Mouse (Mus musculus) thymus, postnatal 36 days (tissue): ENCODE measurements at regions not wholly inside any gene's neighbourhood (a gene's known extent, or its start where the extent isn't known, plus 50 kb on each side); places are given as distances from the start of the nearest gene placed in this dataset.
A peak's percentile ranks its signal among the peaks of the same experiment; 100 is the strongest.

Source experiments
- DNase-seq, 2 experiments: peaks; one replicate each; pipeline ENCODE4 v3.0.0; 2022; ENCODE audit warnings: mixed read lengths in 2 of 2

DNA sequence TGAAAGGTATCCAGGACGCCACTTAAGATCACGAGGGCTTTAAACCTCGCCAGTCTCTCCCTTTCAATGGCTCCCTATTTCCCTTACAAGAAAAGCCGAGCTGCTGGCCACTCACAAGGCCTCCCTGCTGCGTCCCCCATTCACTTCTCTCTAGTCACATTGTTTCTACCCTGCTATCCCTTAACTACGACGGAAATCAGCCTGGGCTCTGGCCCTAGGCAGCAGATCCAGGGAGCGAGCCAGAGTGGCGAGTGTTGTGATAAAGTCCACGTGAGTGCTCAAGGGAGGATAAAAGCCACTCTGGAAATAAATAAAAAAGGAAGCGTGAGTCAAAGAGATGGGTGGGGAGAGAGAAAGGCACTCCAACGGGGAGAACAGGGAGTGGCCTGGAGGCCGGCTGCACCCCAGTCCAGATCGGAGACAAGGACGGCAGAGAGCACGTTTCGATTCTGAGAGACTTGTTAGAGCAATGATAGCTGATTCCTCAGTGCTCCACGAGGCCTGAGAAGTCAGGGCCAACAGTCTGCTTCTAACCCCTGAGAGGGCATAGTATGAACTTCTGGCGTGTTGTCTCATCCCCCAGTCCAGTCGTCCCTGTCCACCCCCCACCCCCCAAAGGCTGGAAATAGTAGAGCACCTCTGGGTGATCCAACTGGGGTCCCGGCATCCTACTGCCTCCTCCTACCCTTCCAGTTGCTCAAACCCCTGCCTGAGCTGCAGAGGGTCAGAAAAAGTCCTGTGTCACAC is 84.8 kb upstream of the Calm2 start:
- no peak for DNase-seq

DNA sequence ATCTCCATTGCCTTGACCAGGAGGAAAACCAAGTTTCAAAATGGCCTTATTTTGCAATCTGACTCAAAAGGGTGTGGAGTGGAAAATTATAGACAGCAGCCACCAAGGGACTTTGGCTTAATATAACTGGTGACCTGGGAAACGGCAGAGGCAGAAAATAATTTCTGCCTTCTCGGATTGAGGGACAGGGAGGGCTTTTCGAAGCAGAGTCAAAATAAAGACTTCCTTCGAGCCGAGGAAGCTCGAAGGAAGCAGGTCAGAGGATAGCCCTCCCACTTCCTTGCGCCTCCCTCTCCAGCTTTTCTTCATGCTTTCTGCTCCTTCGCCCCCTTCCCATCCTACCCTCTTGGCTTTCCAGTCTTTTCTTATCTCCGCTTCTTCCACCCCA is 85.4 kb upstream of the Calm2 start:
- no peak for DNase-seq

DNA sequence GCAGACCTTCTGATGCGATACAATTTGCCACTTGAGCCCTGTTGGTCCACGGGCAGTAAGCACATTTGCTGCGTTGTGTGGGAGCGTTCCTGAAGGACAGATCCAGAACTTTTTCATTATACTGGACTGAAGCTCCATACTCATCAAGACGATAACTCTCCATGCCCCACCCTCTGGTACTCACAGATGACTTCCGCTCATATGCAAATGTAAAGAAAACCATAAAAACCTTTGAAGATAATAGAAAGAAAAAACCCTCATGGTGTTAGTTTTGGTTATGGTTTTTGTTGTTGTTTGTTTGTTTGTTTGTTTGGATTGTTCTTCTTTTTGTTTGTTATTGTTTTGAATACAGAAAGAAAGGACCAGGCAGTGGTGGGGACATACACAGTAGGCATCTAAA is 86.0 kb upstream of the Calm2 start:
- DNase-seq, result no peak

DNA sequence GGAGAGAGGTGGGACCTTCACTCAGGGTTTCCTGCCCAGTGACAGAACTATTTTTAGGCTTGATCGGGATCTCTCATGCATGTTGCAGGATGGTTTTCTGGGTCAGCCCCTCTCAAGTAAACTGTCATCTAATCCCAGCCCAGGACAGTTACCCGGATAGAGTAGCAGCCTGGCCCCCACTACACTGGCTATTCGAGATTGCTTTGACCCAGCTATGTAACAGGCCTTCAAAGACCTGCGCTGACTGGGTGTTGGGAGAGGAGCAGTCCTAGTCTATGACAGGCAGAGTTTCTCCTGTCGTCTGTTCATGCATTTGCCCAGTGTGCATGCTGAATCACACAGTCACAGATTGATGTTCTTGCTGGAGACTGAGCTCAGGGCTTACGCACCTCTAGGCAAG is 86.2 kb upstream of the Epcam start:
- no peak for DNase-seq

GRCm38 (mm10) chr17:87550518-87551164 is 85.1 kb upstream of the Epcam start:
- DNase-seq, result no peak

- DNase-seq, result no peak
Measured at GRCm38 (mm10) chr17:87554561-87554960, 81.2 kb upstream of the Epcam start.

DNA sequence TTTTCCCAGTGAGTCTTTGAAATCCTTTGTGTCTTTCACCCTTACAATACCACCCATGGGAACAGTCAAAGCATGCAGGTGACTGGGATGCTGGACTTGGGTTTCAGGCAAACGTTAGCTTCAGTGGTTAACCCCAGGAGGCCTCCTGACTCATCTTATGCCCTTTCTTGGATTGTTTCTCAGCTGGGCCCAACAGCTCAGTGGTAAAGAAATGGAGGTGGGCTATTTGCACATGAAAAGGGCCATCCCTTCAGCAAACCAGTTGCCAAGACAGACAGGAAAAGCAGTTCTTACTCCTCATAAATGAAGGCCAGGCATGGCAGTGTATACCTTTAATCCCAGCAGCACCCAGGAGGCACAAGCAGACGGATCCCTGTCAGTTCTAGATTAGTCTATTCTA is 77.4 kb upstream of the Epcam start:
- DNase-seq, result no peak

- no peak for DNase-seq
Measured at GRCm38 (mm10) chr17:87559641-87560040, 76.1 kb upstream of the Epcam start.

- DNase-seq, result no peak
Measured at GRCm38 (mm10) chr17:87560923-87561322, 74.9 kb upstream of the Epcam start.

DNA sequence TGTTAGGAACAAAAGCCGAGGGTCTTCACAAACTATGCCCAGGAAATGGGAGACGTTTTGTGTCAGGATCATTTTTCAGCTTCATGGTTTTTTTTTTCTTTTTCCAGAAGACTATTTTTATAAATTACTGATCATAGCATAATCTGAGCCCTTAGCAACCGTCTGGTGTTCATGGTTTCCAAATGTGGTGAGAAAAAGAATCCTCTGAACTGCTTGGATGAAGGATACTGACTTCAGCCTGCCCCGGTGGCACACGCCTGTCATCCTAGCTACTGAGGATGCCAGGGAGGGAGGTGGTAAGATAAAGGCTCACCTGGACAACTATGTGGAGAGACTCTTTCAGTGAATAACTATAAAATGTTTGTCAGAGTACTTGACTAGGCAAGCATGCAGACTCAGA is 72.4 kb upstream of the Epcam start:
- no peak for DNase-seq

DNA sequence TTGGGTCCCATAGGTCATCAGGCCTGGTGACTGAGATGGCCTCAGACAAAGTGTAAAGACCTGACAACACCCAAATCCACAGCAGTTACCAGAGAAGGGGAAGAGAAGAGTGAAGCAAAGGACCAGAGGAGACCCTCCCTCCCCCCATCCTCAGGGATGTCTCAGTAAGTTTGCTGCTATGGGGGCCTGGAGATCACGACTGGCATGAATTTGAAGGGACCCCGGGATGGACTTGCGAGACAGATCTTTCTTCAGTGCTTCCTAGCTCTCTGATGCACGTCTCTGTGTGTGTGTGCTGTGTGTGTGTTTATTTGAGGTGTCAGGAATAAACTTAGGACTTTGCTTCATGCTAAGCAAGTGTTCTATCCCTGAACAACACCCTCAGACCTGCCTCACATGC is 70.1 kb upstream of the Epcam start:
- no peak for DNase-seq

DNA sequence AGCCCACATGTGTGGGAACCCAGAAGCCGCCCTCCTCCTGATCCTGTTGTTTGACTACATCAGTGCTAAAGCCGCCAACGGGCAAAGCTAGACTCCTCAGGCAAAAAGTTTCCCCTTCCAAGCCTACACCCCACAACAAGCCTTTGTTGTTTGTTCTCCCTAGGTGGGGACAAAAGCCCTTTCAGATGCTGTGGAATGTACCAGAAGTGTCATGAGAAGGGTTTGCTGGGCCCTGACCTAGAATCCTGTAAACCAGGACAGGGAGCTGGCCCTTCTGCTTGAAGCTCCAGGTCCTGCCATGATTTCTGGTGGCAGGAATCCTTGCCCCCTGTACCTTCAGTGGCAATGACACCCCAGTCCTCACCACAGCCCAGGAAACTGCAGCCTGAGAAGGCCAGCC is 69.5 kb upstream of the Epcam start:
- no peak for DNase-seq

DNA sequence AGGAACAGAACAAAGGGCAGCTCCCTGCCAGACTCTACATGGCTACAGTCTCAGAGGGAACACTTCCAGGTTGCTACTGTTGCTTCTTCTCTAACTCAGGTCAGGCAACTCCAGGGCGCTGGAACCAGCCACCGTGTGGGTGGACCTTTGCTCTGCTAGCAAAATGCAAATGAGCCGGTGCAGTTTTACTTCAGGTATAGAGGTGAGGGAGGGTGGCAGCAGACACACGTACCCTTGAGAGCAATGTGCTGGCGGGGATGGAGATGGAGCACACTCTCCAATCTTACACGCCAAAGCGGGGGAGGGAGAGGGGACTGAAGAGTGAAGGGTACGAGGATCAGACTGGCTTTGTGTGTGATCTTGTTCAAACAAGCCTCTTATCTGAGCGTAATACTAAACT is 68.8 kb upstream of the Epcam start:
- no peak for DNase-seq

DNA sequence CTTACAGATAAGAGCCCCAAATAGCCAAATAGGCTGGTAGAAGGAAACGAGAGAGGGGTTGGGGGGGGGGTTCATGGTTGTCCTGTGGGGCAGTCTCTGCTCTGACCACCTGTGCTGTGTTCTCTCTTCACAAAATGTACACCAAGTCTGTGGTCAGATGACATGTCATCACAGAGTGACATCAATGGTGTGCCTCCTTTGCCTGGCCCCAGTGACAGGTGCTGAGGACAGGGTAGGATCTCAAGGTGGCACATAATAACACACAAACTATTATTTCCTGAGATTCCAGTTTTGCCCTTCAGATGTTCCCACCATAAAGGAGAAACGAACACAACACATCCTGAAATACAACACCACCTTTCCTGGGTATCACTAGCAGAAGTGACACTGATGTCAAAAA is 68.3 kb upstream of the Epcam start:
- no peak for DNase-seq

DNA sequence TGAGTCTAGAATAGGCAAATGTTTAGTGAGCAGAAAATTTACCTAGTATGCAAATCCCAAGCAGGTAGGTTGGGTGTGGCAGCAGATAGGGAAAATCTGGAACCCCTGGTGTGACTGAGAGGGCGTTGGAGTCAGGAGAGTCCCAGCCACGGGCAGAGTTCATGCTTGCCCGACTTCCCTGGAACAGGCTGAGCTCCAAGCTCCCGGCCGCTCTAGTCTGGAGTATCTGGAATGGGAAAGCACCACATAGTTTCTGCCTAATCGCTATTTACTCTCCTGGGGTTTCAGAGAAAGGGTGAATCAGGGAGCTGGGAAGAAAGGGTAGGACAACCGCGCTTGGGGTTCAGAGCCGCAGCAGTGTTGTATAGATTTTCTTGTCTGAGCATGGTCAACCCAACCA is 65.8 kb upstream of the Epcam start:
- no peak for DNase-seq

DNA sequence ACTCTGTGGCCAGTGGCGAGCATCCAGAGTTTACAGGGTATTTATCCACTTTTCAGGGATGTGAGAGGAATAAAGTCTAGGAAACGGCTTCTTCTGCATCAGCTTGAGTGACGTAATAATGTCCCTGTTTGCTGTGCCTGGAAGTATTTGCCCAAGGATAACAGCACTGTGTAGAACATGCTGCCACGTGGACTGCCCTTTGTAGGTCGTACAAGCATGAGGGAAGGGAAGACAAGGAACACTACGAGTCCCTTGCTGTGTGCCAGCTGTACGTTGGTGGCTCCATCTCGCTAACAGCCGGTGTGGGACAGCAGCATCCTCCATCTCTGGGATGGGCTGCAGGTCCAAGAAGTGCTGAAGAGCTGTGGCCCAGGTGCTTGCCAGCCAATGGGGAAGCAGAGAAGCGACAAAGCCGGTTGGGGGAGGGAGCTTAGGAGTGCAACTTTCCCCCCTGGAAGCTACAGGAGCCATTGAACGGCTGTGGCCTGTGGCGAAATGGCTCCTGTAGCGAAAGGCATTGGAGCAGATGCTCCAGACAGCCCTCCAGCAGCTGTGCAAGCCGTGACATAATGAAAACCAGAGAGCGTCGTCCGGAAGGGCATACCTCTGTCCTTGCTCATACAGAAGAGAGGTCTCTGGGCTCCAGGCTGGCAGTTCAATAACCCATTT is 65.0 kb upstream of the Epcam start:
- no peak for DNase-seq

- DNase-seq, result peak; percentile 82 to 89
Measured at GRCm38 (mm10) chr17:87571345-87571932, 64.3 kb upstream of the Epcam start.

DNA sequence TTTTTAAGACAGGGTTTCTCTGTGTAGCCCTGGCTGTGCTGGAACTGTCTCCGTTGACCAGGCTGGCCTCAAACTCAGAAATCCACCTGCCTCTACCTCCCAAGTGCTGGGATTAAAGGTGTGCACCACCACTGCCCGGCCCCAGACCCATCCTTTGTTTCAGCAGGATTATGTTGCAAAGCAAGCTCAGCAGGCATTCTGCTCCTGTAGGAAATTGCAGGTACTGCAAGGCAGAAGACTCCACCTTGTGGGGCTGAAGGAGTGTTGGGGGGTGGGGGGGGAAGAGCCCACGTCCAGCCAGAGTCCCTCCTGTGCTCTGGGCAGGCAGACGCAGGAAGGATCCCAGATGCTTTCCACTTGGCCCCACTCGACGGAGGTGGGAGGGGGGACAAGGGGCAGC is 52.2 kb upstream of the Epcam start:
- no peak for DNase-seq

GRCm38 (mm10) chr17:87585355-87585754 is 50.4 kb upstream of the Epcam start:
- DNase-seq, result no peak
